Mouse (Mus musculus): ENCODE measurements around the gene Tnpo1. TPM values are rescaled to one million over a fixed set of nuclear protein-coding genes. Genes with fewer than 3 reads are reported as not detected.

Tnpo1 gene
- total RNA-seq, 2 experiments from 2014 or later: 33.6 to 45.3 TPM

GRCm38 (mm10) chr13:98894900-98895299 lies 31.3 kb downstream of the Tnpo1 start:
- ATAC-seq (replicated peaks; ENCODE audit: low FRiP score, poor library complexity, severe bottlenecking): no peak

GRCm38 (mm10) chr13:98891443-98891842 lies 34.7 kb downstream of the Tnpo1 start:
- ATAC-seq (replicated peaks; ENCODE audit: low FRiP score, poor library complexity, severe bottlenecking): 0 out of 2 replicates have a peak, but pooled peaks have one; percentile 20

- peak; percentile 85 for ATAC-seq (replicated peaks; ENCODE audit: low FRiP score, poor library complexity, severe bottlenecking)
Measured at GRCm38 (mm10) chr13:98890871-98891219, 35.3 kb downstream of the Tnpo1 start.

DNA sequence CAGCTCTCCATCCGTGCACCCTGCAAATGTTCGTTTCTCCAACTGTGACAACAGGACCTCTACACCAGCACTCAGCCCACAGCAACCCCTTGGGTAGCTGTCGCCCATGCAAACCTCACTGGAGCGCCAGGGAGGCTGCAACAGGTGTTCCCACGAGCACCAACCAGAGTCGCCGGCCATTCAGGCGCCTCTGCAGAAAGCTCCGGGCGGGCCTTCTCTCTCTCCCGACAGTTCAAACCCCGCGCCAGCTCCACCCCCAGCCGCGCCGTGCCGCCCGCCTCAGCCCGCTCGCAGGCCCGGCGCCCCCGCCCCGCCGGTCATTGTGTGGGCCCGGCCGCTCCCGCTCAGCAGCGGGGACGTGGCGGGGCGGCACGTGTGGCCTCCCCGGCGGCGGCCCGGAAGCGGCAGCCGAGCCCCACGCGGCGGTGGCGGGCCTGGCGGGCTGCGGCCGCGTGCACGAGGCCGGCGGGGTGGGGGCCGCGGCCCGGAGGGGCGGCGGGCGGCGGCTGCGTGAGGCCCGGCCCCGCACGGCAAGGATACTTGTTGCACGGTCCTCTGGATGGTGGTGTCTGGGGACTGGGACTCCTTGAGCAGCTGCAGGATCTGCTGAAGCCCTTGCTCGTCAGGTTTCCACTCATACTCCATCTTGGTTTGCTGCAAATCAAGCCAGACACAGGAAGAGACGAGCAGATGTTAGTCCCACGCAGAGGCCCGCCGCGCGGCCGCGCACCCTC lies 35.9 kb downstream of the Tnpo1 start:
- peak; percentile 81 for ATAC-seq (replicated peaks; ENCODE audit: low FRiP score, poor library complexity, severe bottlenecking)

- ATAC-seq (replicated peaks; ENCODE audit: low FRiP score, poor library complexity, severe bottlenecking): no peak
Measured at GRCm38 (mm10) chr13:98889211-98889610, 37.0 kb downstream of the Tnpo1 start.

- ATAC-seq (replicated peaks; ENCODE audit: low FRiP score, poor library complexity, severe bottlenecking): no peak
Measured at GRCm38 (mm10) chr13:98883774-98884173, 42.4 kb downstream of the Tnpo1 start.

GRCm38 (mm10) chr13:98881991-98882390 lies 44.2 kb downstream of the Tnpo1 start:
- no peak for ATAC-seq (replicated peaks; ENCODE audit: low FRiP score, poor library complexity, severe bottlenecking)

GRCm38 (mm10) chr13:98880336-98880735 lies 45.8 kb downstream of the Tnpo1 start:
- no peak for ATAC-seq (replicated peaks; ENCODE audit: low FRiP score, poor library complexity, severe bottlenecking)

DNA sequence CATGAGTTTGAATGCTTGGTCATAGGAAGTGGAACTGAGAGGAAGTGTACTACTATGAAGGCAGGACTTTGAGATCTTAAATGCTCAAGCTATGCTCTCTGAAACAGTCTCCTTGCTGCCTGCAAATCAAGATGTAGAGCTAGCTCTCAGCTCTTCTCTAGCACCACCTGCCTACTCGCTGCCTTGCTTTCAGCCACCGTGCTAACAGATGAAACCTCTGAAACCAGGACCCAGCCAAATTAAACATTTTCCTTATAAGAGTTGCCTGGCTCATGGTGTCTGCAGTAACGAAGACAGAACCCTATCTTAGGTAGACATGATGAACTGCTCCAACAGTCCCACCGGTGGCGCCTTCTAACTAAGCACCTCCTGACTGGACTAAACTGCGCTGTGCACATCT lies 46.8 kb downstream of the Tnpo1 start:
- ATAC-seq (replicated peaks; ENCODE audit: low FRiP score, poor library complexity, severe bottlenecking): no peak

- ATAC-seq (replicated peaks; ENCODE audit: low FRiP score, poor library complexity, severe bottlenecking): no peak
Measured at GRCm38 (mm10) chr13:98877165-98877564, 49.0 kb downstream of the Tnpo1 start.

- no peak for ATAC-seq (replicated peaks; ENCODE audit: low FRiP score, poor library complexity, severe bottlenecking)
Measured at GRCm38 (mm10) chr13:98874727-98875126, 51.5 kb downstream of the Tnpo1 start.

GRCm38 (mm10) chr13:98872273-98872847 lies 53.8 kb downstream of the Tnpo1 start:
- ATAC-seq (replicated peaks; ENCODE audit: low FRiP score, poor library complexity, severe bottlenecking): no peak

GRCm38 (mm10) chr13:98871263-98871662 lies 54.9 kb downstream of the Tnpo1 start:
- no peak for ATAC-seq (replicated peaks; ENCODE audit: low FRiP score, poor library complexity, severe bottlenecking)

DNA sequence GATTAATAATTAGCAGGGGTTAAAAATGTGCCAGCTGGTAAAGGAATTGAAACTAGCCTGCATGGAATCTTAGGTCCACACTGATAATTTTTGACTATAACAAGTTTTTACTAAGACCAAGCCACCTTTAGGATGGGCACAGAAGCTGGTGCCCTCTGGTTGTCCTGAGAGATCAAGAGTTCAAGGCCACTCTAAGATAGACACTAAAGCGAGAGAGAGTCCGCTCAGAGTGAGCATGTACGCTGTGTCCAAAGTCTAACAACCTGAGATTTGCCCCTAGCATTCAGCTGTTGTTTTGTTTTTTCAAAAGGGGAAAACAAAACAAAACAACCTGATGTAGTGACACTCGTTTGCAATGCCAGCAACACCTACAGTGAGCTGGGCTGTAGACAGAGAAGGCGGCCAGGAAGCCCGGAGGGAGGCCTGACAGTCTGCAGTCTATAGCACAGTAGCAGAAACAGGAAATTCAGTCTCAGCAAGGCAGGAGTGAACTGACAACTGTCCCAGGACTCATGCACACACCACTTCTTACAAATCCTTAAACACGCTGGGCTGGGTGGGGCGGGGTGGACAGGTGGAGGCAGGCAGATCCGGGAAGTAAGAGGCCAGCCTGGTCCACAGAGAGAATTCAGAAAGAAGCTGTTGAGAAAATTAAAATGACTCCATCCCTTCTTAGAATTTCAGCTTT lies 57.8 kb downstream of the Tnpo1 start:
- no peak for ATAC-seq (replicated peaks; ENCODE audit: low FRiP score, poor library complexity, severe bottlenecking)

DNA sequence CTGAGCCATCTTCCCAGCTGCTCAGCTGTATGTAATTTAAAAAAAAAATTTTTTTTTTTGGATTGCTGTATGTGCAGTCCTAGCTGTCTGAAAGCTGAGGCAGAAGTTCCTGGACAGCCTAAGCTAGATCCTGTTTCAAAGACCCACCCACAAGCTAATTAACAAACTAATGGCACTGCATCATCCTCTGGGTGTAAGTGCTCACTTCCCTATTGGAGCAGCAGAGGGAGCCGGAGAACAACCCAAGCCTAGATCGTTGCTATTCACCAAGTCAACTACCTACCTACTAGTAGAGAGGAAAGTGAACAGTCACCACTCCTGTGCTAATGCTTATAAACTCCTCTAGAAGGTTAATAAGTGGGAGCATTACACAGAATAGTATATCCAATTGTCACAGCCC lies 58.4 kb downstream of the Tnpo1 start:
- peak; percentile 76 for ATAC-seq (replicated peaks; ENCODE audit: low FRiP score, poor library complexity, severe bottlenecking)

DNA sequence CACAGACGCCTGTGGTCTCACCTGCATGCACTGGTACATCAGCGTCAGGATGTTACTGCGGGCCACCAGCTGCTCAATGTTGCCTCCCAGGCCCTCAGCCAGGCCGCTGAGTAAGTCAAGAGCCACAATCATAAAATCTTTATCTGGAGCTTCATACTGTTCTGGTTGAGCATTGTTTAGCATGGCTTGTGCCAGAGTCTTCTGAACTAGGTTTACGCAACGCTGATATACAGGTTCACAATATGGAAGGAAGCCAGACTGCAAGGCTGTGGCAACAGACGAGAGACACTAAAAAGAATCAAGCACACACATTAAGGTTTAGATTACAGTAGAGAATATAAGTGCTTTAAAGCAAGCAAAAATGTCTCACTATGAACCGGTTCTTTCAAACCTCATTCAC lies 70.9 kb downstream of the Tnpo1 start:
- no peak for ATAC-seq (replicated peaks; ENCODE audit: low FRiP score, poor library complexity, severe bottlenecking)

GRCm38 (mm10) chr13:98845794-98846193 lies 80.4 kb downstream of the Tnpo1 start:
- ATAC-seq (replicated peaks; ENCODE audit: low FRiP score, poor library complexity, severe bottlenecking): no peak

DNA sequence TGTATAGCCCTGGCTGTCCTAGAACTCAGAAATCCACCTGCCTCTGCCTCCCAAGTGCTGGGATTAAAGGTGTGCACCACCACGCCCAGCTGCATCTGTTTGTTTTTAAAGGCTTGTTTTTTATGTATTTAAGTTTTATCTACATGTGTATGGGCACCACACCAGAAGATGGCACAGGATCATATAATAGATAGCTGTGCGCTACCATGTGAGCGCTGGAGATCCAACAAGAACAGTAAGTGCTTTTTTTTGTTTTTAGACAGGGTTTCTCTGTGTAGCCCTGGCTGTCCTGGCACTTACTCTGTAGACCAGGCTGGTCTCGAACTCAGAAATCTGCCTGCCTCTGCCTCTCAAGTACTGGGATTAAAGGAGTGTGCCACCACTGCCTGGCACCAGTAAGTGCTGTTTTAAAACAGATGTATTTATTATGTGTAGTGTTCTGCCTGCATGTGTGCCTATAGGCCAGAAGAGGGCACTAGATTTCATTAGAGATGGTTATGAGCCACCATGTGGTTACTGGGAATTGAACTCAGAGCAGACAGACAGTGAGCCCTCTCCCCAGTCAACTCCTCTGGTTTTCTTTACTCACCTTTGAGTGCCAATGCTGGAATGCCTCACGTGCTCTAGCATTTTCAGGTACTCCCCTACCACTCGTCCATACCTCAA lies 89.6 kb downstream of the Tnpo1 start:
- peak; percentile 78 for ATAC-seq (replicated peaks; ENCODE audit: low FRiP score, poor library complexity, severe bottlenecking)

- ATAC-seq (replicated peaks; ENCODE audit: low FRiP score, poor library complexity, severe bottlenecking): no peak
Measured at GRCm38 (mm10) chr13:98835740-98836139, 90.4 kb downstream of the Tnpo1 start.

- no peak for ATAC-seq (replicated peaks; ENCODE audit: low FRiP score, poor library complexity, severe bottlenecking)
Measured at GRCm38 (mm10) chr13:98834723-98835122, 91.5 kb downstream of the Tnpo1 start.

DNA sequence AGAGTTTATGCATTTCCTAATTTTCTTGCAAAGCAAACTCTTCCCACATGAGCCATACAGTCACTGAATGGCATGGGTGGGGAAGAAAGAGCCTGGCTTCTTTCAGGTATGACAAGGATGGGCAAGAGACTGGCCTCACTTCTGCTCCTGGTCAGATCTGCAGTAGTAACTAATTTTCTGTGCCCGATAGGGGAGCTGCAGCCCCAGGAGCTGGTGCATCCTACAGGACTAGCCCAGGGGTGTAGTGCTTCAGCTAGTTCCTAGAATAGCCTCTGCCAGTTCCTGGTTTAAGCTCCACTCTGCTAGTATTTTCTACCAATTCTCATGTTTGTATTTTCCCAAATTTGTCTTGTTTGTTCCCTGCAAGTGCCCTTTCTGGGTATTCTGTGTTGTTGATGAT lies 92.0 kb downstream of the Tnpo1 start:
- no peak for ATAC-seq (replicated peaks; ENCODE audit: low FRiP score, poor library complexity, severe bottlenecking)
